Mouse (Mus musculus): ENCODE results near the gene Gm28048. TPM values are rescaled to one million over a fixed set of nuclear protein-coding genes. Genes with fewer than 3 reads are reported as not detected.

Gene Gm28048
- total and polyA plus RNA-seq, 3 experiments = 2.1 to 7.0 (median 5.2) TPM

DNA sequence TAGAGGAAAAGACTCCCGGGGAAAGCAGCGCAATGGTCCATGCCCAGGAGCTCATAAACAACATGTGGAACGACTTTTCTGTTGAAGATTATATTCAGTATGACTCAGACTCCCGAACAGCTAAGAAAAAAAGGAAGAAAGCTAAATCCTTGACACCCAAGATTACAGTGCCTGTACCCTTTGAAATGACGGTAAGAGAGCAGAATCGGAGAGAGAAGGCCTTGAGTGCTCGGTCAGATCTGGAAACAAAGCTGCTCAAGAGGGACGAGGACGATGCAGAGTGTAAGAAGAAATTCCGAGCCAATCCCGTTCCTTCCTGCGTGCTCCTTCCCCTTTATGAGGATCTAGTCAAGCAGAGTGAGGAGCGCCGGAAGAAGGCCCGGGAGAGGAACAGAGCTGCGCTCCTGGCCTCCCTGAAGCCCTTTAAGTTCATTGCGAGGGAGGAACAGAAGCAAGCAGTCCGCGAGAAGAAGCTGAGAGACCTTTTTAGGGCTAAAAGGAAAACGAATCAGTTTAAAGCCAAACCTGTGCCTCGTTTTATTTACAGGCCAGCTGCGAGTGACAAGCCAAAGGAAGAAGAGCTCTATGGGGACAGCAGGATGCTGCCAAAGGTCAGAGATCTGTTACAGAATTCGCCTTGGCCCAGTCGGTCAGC lies 38.4 kb upstream of the Gm28048 start:
- TF ChIP-seq POLR2A (IDR thresholded peaks at IDR 0.05; ENCODE audit: insufficient read depth, low read depth, low read length) (no peak), EP300 (IDR thresholded peaks at IDR 0.05; ENCODE audit: insufficient read depth, low read depth, low read length) (no peak), CTCF (IDR thresholded peaks at IDR 0.05) (no peak)
- Histone ChIP-seq H3K9ac (ENCODE audit: low read depth, low read length) (no peak overlapping the region), H3K4me1 (ENCODE audit: control insufficient read depth, insufficient read depth, low read length) (no peaks in the 10 kb centered on the region), H3K27ac (peak overlapping the region; percentile 15; the same call in 1 of the 2 replicates), H3K27me3 (ENCODE audit: control insufficient read depth, insufficient read depth, low read length) (no peaks in the 10 kb centered on the region), H3K79me2 (replicated peaks; ENCODE audit: control insufficient read depth, insufficient read depth, low read length) (no peaks in the 10 kb centered on the region), H3K4me3 (no peak overlapping the region), H3K36me3 (ENCODE audit: control insufficient read depth, insufficient read depth, low read length) (no peaks in the 10 kb centered on the region)
- intact Hi-C loops (cut with DNase I) = no loop called here
- WGBS = 69% methylated on average over 24 of the region's 24 CpGs
- DNase-seq = peak; percentile 8 to 20

DNA sequence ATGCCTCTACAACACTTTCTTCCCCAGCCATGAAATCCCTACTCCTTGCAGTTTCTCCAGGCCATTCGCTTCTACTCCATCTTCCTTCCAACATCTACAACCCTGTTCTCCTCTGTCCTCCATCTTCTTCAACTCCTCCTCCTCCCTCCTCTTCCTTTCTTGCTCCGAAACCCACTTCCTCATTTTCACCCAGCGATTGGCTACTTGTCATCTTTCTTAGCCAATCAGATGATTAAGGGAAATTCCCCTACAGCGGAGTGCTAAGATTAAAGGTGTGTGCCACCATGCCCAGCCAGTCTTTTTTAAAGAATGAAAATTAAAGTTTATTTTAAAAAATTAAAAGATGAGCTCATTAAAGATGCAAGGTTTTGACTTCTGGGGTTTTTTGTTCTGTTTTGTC lies 36.1 kb upstream of the Gm28048 start:
- no peaks in the 10 kb centered on the region for H3K4me1 ChIP-seq (ENCODE audit: control insufficient read depth, insufficient read depth, low read length)
- TF ChIP-seq CTCF (IDR thresholded peaks at IDR 0.05) (no peak), EP300 (IDR thresholded peaks at IDR 0.05; ENCODE audit: insufficient read depth, low read depth, low read length) (no peak), POLR2A (IDR thresholded peaks at IDR 0.05; ENCODE audit: insufficient read depth, low read depth, low read length) (no peak)
- H3K9ac ChIP-seq (ENCODE audit: low read depth, low read length) = no peak overlapping the region
- no peak overlapping the region for H3K27ac ChIP-seq
- WGBS = 92% methylated on average over 4 of the region's 4 CpGs
- no peaks in the 10 kb centered on the region for H3K36me3 ChIP-seq (ENCODE audit: control insufficient read depth, insufficient read depth, low read length)
- no peaks in the 10 kb centered on the region for H3K27me3 ChIP-seq (ENCODE audit: control insufficient read depth, insufficient read depth, low read length)
- no peaks in the 10 kb centered on the region for H3K79me2 ChIP-seq (replicated peaks; ENCODE audit: control insufficient read depth, insufficient read depth, low read length)
- DNase-seq = no peak
- H3K4me3 ChIP-seq = no peak overlapping the region
- intact Hi-C loops (cut with DNase I) = no loop called here

DNA sequence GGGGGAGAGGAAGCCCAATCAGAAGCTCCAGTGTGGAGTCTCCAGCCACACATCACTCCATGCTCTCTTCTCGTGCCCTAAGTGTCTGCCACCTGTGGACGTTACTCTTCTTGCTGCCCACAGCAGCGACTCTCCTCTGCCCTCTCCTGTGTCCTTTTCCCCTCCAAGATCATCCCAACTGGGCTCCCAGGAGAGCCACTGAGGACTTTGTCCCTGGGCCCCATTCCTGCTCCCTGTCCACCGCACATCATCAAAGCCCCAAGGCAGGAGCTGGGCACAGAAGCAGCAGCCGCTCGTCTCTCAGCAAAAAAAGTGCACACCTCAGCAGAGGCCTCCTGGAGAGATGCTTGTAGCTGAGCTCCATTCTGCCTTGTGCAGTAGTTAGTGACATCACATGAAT lies 33.1 kb upstream of the Gm28048 start:
- Histone ChIP-seq H3K36me3 (ENCODE audit: control insufficient read depth, insufficient read depth, low read length) (no peaks in the 10 kb centered on the region), H3K4me1 (ENCODE audit: control insufficient read depth, insufficient read depth, low read length) (no peaks in the 10 kb centered on the region), H3K79me2 (replicated peaks; ENCODE audit: control insufficient read depth, insufficient read depth, low read length) (no peaks in the 10 kb centered on the region), H3K27me3 (ENCODE audit: control insufficient read depth, insufficient read depth, low read length) (no peaks in the 10 kb centered on the region), H3K27ac (no peak overlapping the region), H3K4me3 (no peak overlapping the region), H3K9ac (ENCODE audit: low read depth, low read length) (no peak overlapping the region)
- intact Hi-C loops (cut with DNase I) = no loop called here
- TF ChIP-seq CTCF (IDR thresholded peaks at IDR 0.05) (no peak), POLR2A (IDR thresholded peaks at IDR 0.05; ENCODE audit: insufficient read depth, low read depth, low read length) (no peak), EP300 (IDR thresholded peaks at IDR 0.05; ENCODE audit: insufficient read depth, low read depth, low read length) (no peak)
- no peak for DNase-seq
- 73% methylated on average over 6 of the region's 6 CpGs for WGBS

GRCm38 (mm10) chr11:23013580-23014294 lies 31.8 kb upstream of the Gm28048 start:
- DNase-seq = no peak
- Histone ChIP-seq H3K27me3 (ENCODE audit: control insufficient read depth, insufficient read depth, low read length) (no peaks in the 10 kb centered on the region), H3K36me3 (ENCODE audit: control insufficient read depth, insufficient read depth, low read length) (no peaks in the 10 kb centered on the region), H3K4me3 (no peak overlapping the region), H3K79me2 (replicated peaks; ENCODE audit: control insufficient read depth, insufficient read depth, low read length) (no peaks in the 10 kb centered on the region), H3K4me1 (ENCODE audit: control insufficient read depth, insufficient read depth, low read length) (no peaks in the 10 kb centered on the region), H3K27ac (no peak overlapping the region), H3K9ac (ENCODE audit: low read depth, low read length) (no peak overlapping the region)
- 88% methylated on average over 4 of the region's 4 CpGs for WGBS
- no peak for TF ChIP-seq EP300 (IDR thresholded peaks at IDR 0.05; ENCODE audit: insufficient read depth, low read depth, low read length)
- TF ChIP-seq CTCF (IDR thresholded peaks at IDR 0.05) = peak; percentile 48
- TF ChIP-seq POLR2A (IDR thresholded peaks at IDR 0.05; ENCODE audit: insufficient read depth, low read depth, low read length) = no peak
- intact Hi-C loops (cut with DNase I) = no loop called here

GRCm38 (mm10) chr11:23013096-23013495 lies 31.2 kb upstream of the Gm28048 start:
- no peaks in the 10 kb centered on the region for H3K79me2 ChIP-seq (replicated peaks; ENCODE audit: control insufficient read depth, insufficient read depth, low read length)
- no peak for DNase-seq
- no peaks in the 10 kb centered on the region for H3K4me1 ChIP-seq (ENCODE audit: control insufficient read depth, insufficient read depth, low read length)
- H3K4me3 ChIP-seq = no peak overlapping the region
- no peaks in the 10 kb centered on the region for H3K36me3 ChIP-seq (ENCODE audit: control insufficient read depth, insufficient read depth, low read length)
- no peaks in the 10 kb centered on the region for H3K27me3 ChIP-seq (ENCODE audit: control insufficient read depth, insufficient read depth, low read length)
- no peak overlapping the region for H3K27ac ChIP-seq
- TF ChIP-seq CTCF (IDR thresholded peaks at IDR 0.05) (no peak), EP300 (IDR thresholded peaks at IDR 0.05; ENCODE audit: insufficient read depth, low read depth, low read length) (no peak), POLR2A (IDR thresholded peaks at IDR 0.05; ENCODE audit: insufficient read depth, low read depth, low read length) (no peak)
- no peak overlapping the region for H3K9ac ChIP-seq (ENCODE audit: low read depth, low read length)
- WGBS = 88% methylated on average over 1 of the region's 1 CpGs
- intact Hi-C loops (cut with DNase I) = no loop called here

GRCm38 (mm10) chr11:23008824-23009200 lies 26.9 kb upstream of the Gm28048 start:
- Histone ChIP-seq H3K4me3 (peak overlapping the region; percentile 85), H3K9ac (ENCODE audit: low read depth, low read length) (no peak overlapping the region), H3K79me2 (replicated peaks; ENCODE audit: control insufficient read depth, insufficient read depth, low read length) (no peaks in the 10 kb centered on the region), H3K36me3 (ENCODE audit: control insufficient read depth, insufficient read depth, low read length) (no peaks in the 10 kb centered on the region), H3K27ac (peak overlapping the region; percentile 92), H3K4me1 (ENCODE audit: control insufficient read depth, insufficient read depth, low read length) (peaks cover 2% of the 10 kb centered on the region), H3K27me3 (ENCODE audit: control insufficient read depth, insufficient read depth, low read length) (no peaks in the 10 kb centered on the region)
- TF ChIP-seq CTCF (IDR thresholded peaks at IDR 0.05) (no peak), POLR2A (IDR thresholded peaks at IDR 0.05; ENCODE audit: insufficient read depth, low read depth, low read length) (no peak), EP300 (IDR thresholded peaks at IDR 0.05; ENCODE audit: insufficient read depth, low read depth, low read length) (no peak)
- intact Hi-C loops (cut with DNase I) = loop anchor here (5.0 kb wide), 4 partner anchors 58 to 263 kb away; partner anchors contain the start of gene Xpo1
- DNase-seq = no peak
- WGBS = 24% methylated on average over 4 of the region's 4 CpGs
